Mouse (Mus musculus): Measurements from ENCODE around the gene Armh1. TPM values are rescaled to one million over a fixed set of nuclear protein-coding genes. Genes with fewer than 3 reads are reported as not detected.
"Not testable (repeated sequence)": the region's sequence is repeated elsewhere in the genome, so short reads cannot be mapped to it uniquely, and the experiment has no call there.

Armh1 gene
- polyA plus RNA-seq, 1 experiment from 2014 or later = 3.1 TPM

- peaks cover 6% of the 10 kb centered on the region; the same call in 1 of the 2 replicates for H3K4me1 ChIP-seq (ENCODE audit: control insufficient read depth, insufficient read depth, low read length)
- no peaks in the 10 kb centered on the region for H3K27me3 ChIP-seq (ENCODE audit: control insufficient read depth, insufficient read depth, low read depth, low read length)
- no peak overlapping the region for H3K4me3 ChIP-seq (ENCODE audit: low read depth, low read length)
- WGBS = 71% methylated on average over 7 of the region's 7 CpGs
- peak overlapping the region; percentile 50; the same call in 1 of the 2 replicates for H3K9ac ChIP-seq (ENCODE audit: low read depth, low read length)
- H3K9me3 ChIP-seq (replicated peaks; ENCODE audit: control insufficient read depth, low read length, poor library complexity, severe bottlenecking) = no peaks in the 10 kb centered on the region
- H3K36me3 ChIP-seq (ENCODE audit: control insufficient read depth, insufficient read depth, low read length) = no peaks in the 10 kb centered on the region
- H3K4me2 ChIP-seq (ENCODE audit: low read length) = no peak overlapping the region
- ATAC-seq = no peak
- H3K27ac ChIP-seq (ENCODE audit: low read length) = no peak overlapping the region
These were observed 61.3 kb downstream of the Armh1 start for GRCm38 (mm10) chr4:117190660-117191059.

- Histone ChIP-seq H3K4me2 (ENCODE audit: low read length) (peak overlapping the region; percentile 45), H3K9me3 (replicated peaks; ENCODE audit: control insufficient read depth, low read length, poor library complexity, severe bottlenecking) (no peaks in the 10 kb centered on the region), H3K27me3 (ENCODE audit: control insufficient read depth, insufficient read depth, low read depth, low read length) (no peaks in the 10 kb centered on the region), H3K36me3 (ENCODE audit: control insufficient read depth, insufficient read depth, low read length) (no peaks in the 10 kb centered on the region), H3K4me1 (ENCODE audit: control insufficient read depth, insufficient read depth, low read length) (peaks cover 6% of the 10 kb centered on the region; the same call in 1 of the 2 replicates), H3K4me3 (ENCODE audit: low read depth, low read length) (peak overlapping the region; percentile 20), H3K27ac (ENCODE audit: low read length) (peak overlapping the region; percentile 78), H3K9ac (ENCODE audit: low read depth, low read length) (peak overlapping the region; percentile 59)
- WGBS = 1% methylated on average over 9 of the region's 9 CpGs
- ATAC-seq = peak; percentile 87
These were observed 61.9 kb downstream of the Armh1 start for GRCm38 (mm10) chr4:117189856-117190543.

GRCm38 (mm10) chr4:117189382-117189855 is 62.5 kb downstream of the Armh1 start:
- H3K27ac ChIP-seq (ENCODE audit: low read length) = peak overlapping the region; percentile 78
- H3K4me3 ChIP-seq (ENCODE audit: low read depth, low read length) = peak overlapping the region; percentile 20
- peak overlapping the region; percentile 45 for H3K4me2 ChIP-seq (ENCODE audit: low read length)
- H3K4me1 ChIP-seq (ENCODE audit: control insufficient read depth, insufficient read depth, low read length) = peaks cover 6% of the 10 kb centered on the region; the same call in 1 of the 2 replicates
- ATAC-seq = peak; percentile 65
- WGBS = under 1% methylated on average over 16 of the region's 16 CpGs
- no peaks in the 10 kb centered on the region for H3K27me3 ChIP-seq (ENCODE audit: control insufficient read depth, insufficient read depth, low read depth, low read length)
- no peaks in the 10 kb centered on the region for H3K9me3 ChIP-seq (replicated peaks; ENCODE audit: control insufficient read depth, low read length, poor library complexity, severe bottlenecking)
- H3K9ac ChIP-seq (ENCODE audit: low read depth, low read length) = peak overlapping the region; percentile 59
- H3K36me3 ChIP-seq (ENCODE audit: control insufficient read depth, insufficient read depth, low read length) = no peaks in the 10 kb centered on the region

GRCm38 (mm10) chr4:117188969-117189368 is 63.0 kb downstream of the Armh1 start:
- Histone ChIP-seq H3K4me2 (ENCODE audit: low read length) (peak overlapping the region; percentile 45), H3K27ac (ENCODE audit: low read length) (0 out of 2 replicates have a peak overlapping the region, but pooled peaks have one; percentile 24), H3K9me3 (replicated peaks; ENCODE audit: control insufficient read depth, low read length, poor library complexity, severe bottlenecking) (no peaks in the 10 kb centered on the region), H3K4me3 (ENCODE audit: low read depth, low read length) (no peak overlapping the region), H3K27me3 (ENCODE audit: control insufficient read depth, insufficient read depth, low read depth, low read length) (no peaks in the 10 kb centered on the region), H3K4me1 (ENCODE audit: control insufficient read depth, insufficient read depth, low read length) (peaks cover 6% of the 10 kb centered on the region; the same call in 1 of the 2 replicates), H3K36me3 (ENCODE audit: control insufficient read depth, insufficient read depth, low read length) (no peaks in the 10 kb centered on the region), H3K9ac (ENCODE audit: low read depth, low read length) (no peak overlapping the region)
- ATAC-seq = no peak
- 52% methylated on average over 3 of the region's 3 CpGs for WGBS

- H3K36me3 ChIP-seq (ENCODE audit: control insufficient read depth, insufficient read depth, low read length); H3K9me3 ChIP-seq (replicated peaks; ENCODE audit: control insufficient read depth, low read length, poor library complexity, severe bottlenecking); H3K27me3 ChIP-seq (ENCODE audit: control insufficient read depth, insufficient read depth, low read depth, low read length); H3K4me1 ChIP-seq (ENCODE audit: control insufficient read depth, insufficient read depth, low read length): not testable (repeated sequence)
- peak overlapping the region; percentile 84 for H3K4me2 ChIP-seq (ENCODE audit: low read length)
- WGBS = 15% methylated on average over 9 of the region's 9 CpGs
- H3K9ac ChIP-seq (ENCODE audit: low read depth, low read length) = peak overlapping the region; percentile 71
- H3K4me3 ChIP-seq (ENCODE audit: low read depth, low read length) = peak overlapping the region; percentile 52
- peak; percentile 59 for ATAC-seq
- peak overlapping the region; percentile 76 for H3K27ac ChIP-seq (ENCODE audit: low read length)
These were observed 69.2 kb downstream of the Armh1 start for GRCm38 (mm10) chr4:117182759-117183096.

GRCm38 (mm10) chr4:117181863-117182758 is 69.8 kb downstream of the Armh1 start, which contains the start of gene Kif2c:
Gene Kif2c (minus strand): TSS chr4:117182639.
- no peaks in the 10 kb centered on the region for H3K27me3 ChIP-seq (ENCODE audit: control insufficient read depth, insufficient read depth, low read depth, low read length)
- peak within 1 kb of the TSS; percentile 71 for H3K9ac ChIP-seq (ENCODE audit: low read depth, low read length)
- peak; percentile 98 for ATAC-seq
- 1% methylated on average over 42 of the region's 42 CpGs for WGBS
- no peaks in the 10 kb centered on the region for H3K36me3 ChIP-seq (ENCODE audit: control insufficient read depth, insufficient read depth, low read length)
- H3K9me3 ChIP-seq (replicated peaks; ENCODE audit: control insufficient read depth, low read length, poor library complexity, severe bottlenecking) = no peaks in the 10 kb centered on the region
- H3K4me3 ChIP-seq (ENCODE audit: low read depth, low read length) = peak within 1 kb of the TSS; percentile 52
- peak within 1 kb of the TSS; percentile 84 for H3K4me2 ChIP-seq (ENCODE audit: low read length)
- H3K4me1 ChIP-seq (ENCODE audit: control insufficient read depth, insufficient read depth, low read length) = peaks cover 9% of the 10 kb centered on the region
- peak within 1 kb of the TSS; percentile 76 for H3K27ac ChIP-seq (ENCODE audit: low read length)

GRCm38 (mm10) chr4:117169936-117170335 is 82.0 kb downstream of the Armh1 start:
- Histone ChIP-seq H3K4me2 (ENCODE audit: low read length) (no peak overlapping the region), H3K27ac (ENCODE audit: low read length) (no peak overlapping the region), H3K27me3 (ENCODE audit: control insufficient read depth, insufficient read depth, low read depth, low read length) (no peaks in the 10 kb centered on the region), H3K9ac (ENCODE audit: low read depth, low read length) (no peak overlapping the region), H3K4me3 (ENCODE audit: low read depth, low read length) (no peak overlapping the region), H3K9me3 (replicated peaks; ENCODE audit: control insufficient read depth, low read length, poor library complexity, severe bottlenecking) (no peaks in the 10 kb centered on the region), H3K36me3 (ENCODE audit: control insufficient read depth, insufficient read depth, low read length) (no peaks in the 10 kb centered on the region), H3K4me1 (ENCODE audit: control insufficient read depth, insufficient read depth, low read length) (no peaks in the 10 kb centered on the region)
- ATAC-seq = no peak
- WGBS = 96% methylated on average over 5 of the region's 5 CpGs

Measured in midbrain, embryonic 16.5 days (tissue).